Mouse (Mus musculus): Measurements from ENCODE around the gene Lim2. TPM values are rescaled to one million over a fixed set of nuclear protein-coding genes. Genes with fewer than 3 reads are reported as not detected.

Gene Lim2
- polyA plus RNA-seq (2017; shearing (Covaris generic)): not detected

DNA sequence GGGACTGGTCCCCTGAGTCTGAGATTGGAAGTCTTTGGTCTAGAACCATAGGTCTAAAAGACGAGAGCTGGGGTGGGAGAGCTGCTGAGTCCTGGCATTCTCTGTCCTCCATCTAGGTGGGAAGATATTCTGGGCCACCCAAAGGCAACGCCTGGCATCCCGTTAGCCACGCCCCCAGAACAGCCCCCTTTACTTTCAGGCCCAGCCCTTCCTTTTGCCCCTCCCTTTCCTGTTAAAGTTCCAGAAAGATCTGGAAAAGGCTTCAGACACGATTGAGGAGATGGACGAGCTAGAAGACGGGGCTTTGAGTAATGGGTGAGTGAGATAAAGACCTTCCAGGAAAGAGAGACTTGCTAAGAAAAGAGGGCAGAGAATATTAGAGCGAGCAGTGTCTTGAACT, at the start of gene Lim2:
Gene Lim2, plus strand, starts transcription at position 265 of the 400 bp plus-strand sequence.

DNA sequence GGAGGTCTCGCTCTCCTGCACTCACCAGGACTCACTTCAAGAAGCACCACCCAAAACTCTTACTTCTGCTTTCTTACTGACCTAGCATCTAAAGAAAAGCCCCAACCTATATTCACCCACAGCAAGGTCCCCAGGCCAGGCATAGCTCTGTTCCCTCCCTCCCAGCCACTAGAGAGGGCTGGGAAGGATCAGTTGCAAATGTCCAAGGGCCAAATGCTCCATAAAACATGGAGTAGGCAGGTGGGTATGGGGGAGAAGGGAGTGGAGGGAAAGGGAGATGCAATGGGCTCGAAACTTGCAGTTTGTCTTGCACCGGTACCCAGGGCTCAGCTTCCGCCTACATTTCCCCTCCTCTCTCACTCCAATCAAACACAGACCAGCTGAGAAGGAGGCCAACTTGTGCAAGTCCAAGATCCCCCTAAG, 19.3 kb upstream of the Lim2 start, which contains the start of gene Siglecg:
Gene Siglecg, plus strand, starts transcription at position 74 of the 423 bp plus-strand sequence.

GRCm38 (mm10) chr7:43436341-43437255, 9.1 kb downstream of the Lim2 start, which contains the start of gene Nkg7:
Gene Nkg7, plus strand, starts transcription at chr7:43437073.

DNA sequence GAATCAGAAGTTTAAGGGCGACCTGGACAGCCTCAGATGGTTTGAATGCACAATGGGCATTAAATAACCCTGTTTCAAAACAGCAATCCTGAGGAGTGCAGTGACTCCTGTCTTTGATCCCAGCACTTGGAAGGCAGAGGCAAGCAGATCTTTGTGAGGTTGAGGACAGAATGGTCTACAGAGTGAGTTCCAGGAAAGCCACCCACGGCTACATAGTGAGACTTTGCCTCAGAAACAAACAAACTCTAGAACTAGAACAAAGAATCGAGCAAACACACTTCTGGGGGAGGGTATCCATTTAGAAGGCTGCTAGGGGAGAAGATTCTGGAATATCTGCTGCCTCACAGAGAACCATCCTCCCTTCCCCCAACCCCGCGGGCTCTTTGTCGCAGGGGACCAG, 13.0 kb downstream of the Lim2 start, which contains the start of gene Cldnd2:
Gene Cldnd2, plus strand, starts transcription at position 301 of the 400 bp plus-strand sequence.

DNA sequence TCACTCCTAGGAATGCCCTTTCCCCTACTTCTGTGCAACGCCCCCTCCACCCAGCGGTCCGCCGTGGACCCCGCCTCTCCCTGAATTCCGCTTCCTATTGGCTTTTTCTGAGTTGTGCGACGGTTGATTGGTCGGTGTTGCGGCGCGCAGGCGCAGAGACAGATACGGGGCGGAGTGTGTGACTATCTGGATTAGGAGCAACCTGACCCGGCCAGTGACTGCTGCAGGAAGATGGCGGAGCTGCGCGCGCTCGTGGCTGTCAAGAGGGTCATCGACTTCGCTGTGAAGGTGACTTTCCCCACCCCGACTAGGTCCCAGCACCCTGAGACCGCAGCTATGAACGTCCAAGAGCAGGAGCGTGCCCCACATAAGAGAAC, 16.4 kb downstream of the Lim2 start, which contains the start of the genes Etfb and Gm45233:
Gene Etfb, plus strand, starts transcription at position 167 of the 377 bp plus-strand sequence.
Gene Gm45233, plus strand, starts transcription at position 212 of the 377 bp plus-strand sequence.

GRCm38 (mm10) chr7:43462851-43463250, 35.4 kb downstream of the Lim2 start, which contains the start of gene Vsig10l:
Gene Vsig10l, plus strand, starts transcription at chr7:43463151.

Other genes with a start within 250 kb of the Lim2 start
- gene Zfp715, start 114.4 kb upstream of the Lim2 start, polyA plus RNA-seq (2017; shearing (Covaris generic)): 19.3 TPM
- not detected for gene Siglecf, start 76.3 kb upstream of the Lim2 start, polyA plus RNA-seq (2017; shearing (Covaris generic))
- 0.24 TPM for gene Siglecg, start 19.5 kb upstream of the Lim2 start, polyA plus RNA-seq (2017; shearing (Covaris generic))
- 1,742 TPM for gene Nkg7, start 9.4 kb downstream of the Lim2 start, polyA plus RNA-seq (2017; shearing (Covaris generic))
- gene Cldnd2, start 13.1 kb downstream of the Lim2 start, polyA plus RNA-seq (2017; shearing (Covaris generic)): not detected
- gene Etfb, start 16.4 kb downstream of the Lim2 start, polyA plus RNA-seq (2017; shearing (Covaris generic)): 73.5 TPM
- not detected for gene Gm45233, start 16.5 kb downstream of the Lim2 start, polyA plus RNA-seq (2017; shearing (Covaris generic))
- gene Vsig10l, start 35.5 kb downstream of the Lim2 start, polyA plus RNA-seq (2017; shearing (Covaris generic)): 5.9 TPM
- not detected for gene Iglon5, start 62.4 kb downstream of the Lim2 start, polyA plus RNA-seq (2017; shearing (Covaris generic))
- gene 4931406B18Rik, start 78.3 kb downstream of the Lim2 start, polyA plus RNA-seq (2017; shearing (Covaris generic)): not detected
- not detected for gene Cd33, start 116.8 kb downstream of the Lim2 start, polyA plus RNA-seq (2017; shearing (Covaris generic))
- gene Zfp658, start 134.6 kb downstream of the Lim2 start, polyA plus RNA-seq (2017; shearing (Covaris generic)): 1.8 TPM
- 6.4 TPM for gene Zfp719, start 151.9 kb downstream of the Lim2 start, polyA plus RNA-seq (2017; shearing (Covaris generic))
- not detected for gene Zfp819, start 179.5 kb downstream of the Lim2 start, polyA plus RNA-seq (2017; shearing (Covaris generic))
- not detected for gene Ceacam18, start 207.0 kb downstream of the Lim2 start, polyA plus RNA-seq (2017; shearing (Covaris generic))
- not detected for gene Siglece, start 232.5 kb downstream of the Lim2 start, polyA plus RNA-seq (2017; shearing (Covaris generic))
- 4.6 TPM for gene Ctu1, start 244.3 kb downstream of the Lim2 start, polyA plus RNA-seq (2017; shearing (Covaris generic))